Mouse (Mus musculus) T-helper 17 cell (primary cell): Measurements from ENCODE around the gene Ago4.

Experiments used
- in situ Hi-C, 2 experiments: fragments of 300-600 bp; cut with MboI, MseI; formaldehyde crosslinking; loops; 1 replicate in 1 of 2; 2 replicates in 1 of 2; pipeline ENCODE4 v1.15.1; 2025; ENCODE audit warnings: high pct_unique_total_duplicates in 2 of 2

The Ago4 gene

GRCm38 (mm10) chr4:126473031-126473430 lies 60.2 kb downstream of the Ago4 start:
- in situ Hi-C loops: no loop called here

- in situ Hi-C loops: no loop called here
These were observed 63.9 kb downstream of the Ago4 start for GRCm38 (mm10) chr4:126469334-126469733.

DNA sequence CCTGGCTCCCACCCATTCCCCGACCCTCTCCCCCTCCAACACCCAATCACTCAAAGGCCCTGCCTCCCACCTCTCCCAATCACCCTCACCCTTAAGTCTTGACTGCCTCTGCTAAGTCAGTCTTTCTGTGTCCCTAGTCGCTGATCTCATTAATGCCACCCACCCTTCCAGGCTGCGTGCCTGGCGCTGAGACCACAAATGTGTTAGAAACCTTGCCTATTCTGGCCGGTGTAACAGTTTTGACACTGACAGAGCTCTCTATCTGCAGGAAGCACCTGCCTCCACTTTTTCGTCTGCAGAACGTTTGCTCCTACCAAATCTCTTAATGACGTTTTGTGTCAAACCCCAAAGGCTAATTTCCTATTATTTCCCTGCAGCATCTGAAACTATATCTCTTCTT lies 64.3 kb downstream of the Ago4 start:
- in situ Hi-C loops: no loop called here

GRCm38 (mm10) chr4:126468285-126468901 lies 64.9 kb downstream of the Ago4 start, which contains the start of gene Ago1:
Gene Ago1, minus strand, starts transcription at chr4:126468583.
- in situ Hi-C loops: no loop called here

- in situ Hi-C loops: no loop called here
These were observed 65.5 kb downstream of the Ago4 start for GRCm38 (mm10) chr4:126467721-126468284.

- in situ Hi-C loops: no loop called here
These were observed 67.0 kb downstream of the Ago4 start for GRCm38 (mm10) chr4:126466251-126466750.

GRCm38 (mm10) chr4:126465843-126466242 lies 67.4 kb downstream of the Ago4 start:
- in situ Hi-C loops: no loop called here

GRCm38 (mm10) chr4:126464892-126465235 lies 68.4 kb downstream of the Ago4 start:
- in situ Hi-C loops: no loop called here

DNA sequence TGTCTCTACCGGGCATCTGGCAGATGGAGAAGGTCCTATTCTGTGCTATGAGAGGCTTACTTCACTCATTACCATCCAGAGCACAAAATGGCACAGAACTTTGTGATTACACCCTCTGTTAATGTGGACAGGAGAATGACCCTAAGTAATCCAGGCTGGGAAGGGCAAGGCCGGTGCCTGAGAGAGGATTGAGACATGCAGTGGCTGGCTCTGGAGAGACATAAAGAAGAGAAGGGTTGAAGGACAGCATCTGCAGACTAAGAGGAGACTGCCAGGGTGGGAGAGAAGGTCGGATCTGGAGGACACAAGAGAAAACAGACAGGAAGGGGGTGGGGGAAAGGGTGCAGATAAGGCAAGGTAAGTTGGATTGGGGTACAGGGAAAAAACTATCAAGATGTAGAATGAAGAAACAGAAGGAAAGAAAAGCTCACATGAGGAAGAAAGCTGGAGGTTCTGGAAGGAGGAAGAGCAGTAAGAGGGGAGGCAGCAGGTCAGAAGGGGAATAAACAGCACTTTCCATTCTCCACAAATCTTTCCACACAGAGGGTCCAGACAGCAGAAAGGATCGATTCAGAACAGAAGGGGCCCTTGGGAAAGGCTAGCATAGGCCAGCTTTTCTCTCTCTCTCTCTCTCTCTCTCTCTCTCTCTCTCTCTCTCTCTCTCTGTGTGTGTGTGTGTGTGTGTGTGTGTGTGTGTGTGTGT lies 68.9 kb downstream of the Ago4 start:
- in situ Hi-C loops: no loop called here

DNA sequence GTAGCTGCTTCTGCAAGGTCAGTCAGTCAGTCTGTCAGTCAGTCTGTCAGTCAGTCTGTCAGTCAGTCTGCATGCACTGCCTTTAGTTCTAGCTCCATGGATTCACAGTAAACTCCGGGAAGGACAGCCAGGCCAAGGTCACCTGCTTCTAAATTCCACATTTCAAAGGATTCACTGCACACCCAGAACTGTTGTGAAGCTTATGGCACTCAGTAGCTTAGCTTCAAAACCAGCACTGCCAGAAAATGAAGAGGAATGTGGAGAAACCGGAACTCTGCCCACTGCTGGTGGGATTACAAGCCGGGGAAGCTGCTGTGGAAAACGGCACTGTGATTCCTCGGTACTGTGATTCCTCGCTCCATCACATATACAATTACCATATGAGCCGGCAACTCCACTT lies 77.8 kb downstream of the Ago4 start:
- in situ Hi-C loops: no loop called here

- in situ Hi-C loops: no loop called here
These were observed 78.6 kb downstream of the Ago4 start for GRCm38 (mm10) chr4:126454547-126455254.

DNA sequence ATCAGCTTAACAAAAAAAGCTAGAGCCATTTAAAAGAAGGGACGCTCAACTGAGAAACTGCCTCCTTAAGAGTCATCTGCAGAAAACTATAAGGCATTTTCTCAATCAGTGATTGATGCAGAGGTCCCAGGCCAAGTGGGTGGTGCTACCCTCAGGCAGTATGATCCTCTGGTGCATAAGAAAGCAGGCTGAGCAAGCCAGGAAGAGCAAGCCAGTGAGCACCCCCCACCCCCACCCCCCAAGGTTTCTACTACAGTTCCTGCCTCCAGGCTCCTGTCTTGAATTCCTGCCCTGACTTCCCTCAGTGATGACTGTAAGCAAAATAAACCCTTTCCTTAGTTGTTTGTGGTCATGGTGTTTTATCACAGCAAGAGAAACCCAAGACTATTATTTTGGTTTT lies 83.0 kb downstream of the Ago4 start:
- in situ Hi-C loops: no loop called here

DNA sequence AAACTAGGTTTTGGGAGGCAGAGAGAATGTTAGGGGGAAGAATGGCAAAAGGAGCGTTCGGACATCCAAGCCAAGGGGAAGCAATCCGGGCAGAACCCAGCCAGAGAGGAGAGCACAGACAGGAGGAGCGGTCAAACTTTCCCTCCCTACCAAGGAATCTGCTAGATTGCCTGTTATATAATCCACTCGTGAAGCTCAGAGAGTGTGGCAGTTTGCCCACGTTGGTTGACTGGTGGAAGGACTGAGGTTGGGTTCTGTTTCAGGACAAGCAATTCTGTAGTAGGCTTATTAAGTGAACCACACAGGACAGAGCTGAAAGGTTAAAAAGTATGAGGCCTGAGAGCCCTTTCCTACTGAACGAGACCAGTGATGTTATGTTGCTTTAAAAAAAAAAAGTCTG lies 86.1 kb downstream of the Ago4 start:
- in situ Hi-C loops: no loop called here

DNA sequence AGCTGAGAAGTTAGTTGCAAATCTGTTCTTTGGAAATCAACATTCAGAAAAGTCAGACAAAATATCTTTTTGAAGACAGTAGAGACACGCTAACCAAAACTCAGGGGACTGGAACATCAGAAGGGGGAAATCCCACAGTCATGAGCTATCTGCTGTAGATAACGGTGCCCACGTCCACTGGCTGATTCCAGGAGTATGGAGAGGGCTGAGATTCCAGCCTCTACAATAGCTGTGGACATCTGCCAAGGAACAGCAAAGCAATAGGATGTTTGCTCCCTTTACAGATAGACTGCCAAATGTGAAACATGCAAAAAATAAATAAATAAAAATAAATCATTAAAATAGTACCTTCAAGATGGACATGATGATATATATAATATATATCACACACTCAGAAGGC lies 88.7 kb downstream of the Ago4 start:
- in situ Hi-C loops: no loop called here
